Mouse (Mus musculus): ENCODE measurements around the gene Gpx1. TPM values are rescaled to one million over a fixed set of nuclear protein-coding genes. Genes with fewer than 3 reads are reported as not detected.

The Gpx1 gene
- polyA plus RNA-seq (2017; shearing (Covaris generic)): 563 TPM

DNA sequence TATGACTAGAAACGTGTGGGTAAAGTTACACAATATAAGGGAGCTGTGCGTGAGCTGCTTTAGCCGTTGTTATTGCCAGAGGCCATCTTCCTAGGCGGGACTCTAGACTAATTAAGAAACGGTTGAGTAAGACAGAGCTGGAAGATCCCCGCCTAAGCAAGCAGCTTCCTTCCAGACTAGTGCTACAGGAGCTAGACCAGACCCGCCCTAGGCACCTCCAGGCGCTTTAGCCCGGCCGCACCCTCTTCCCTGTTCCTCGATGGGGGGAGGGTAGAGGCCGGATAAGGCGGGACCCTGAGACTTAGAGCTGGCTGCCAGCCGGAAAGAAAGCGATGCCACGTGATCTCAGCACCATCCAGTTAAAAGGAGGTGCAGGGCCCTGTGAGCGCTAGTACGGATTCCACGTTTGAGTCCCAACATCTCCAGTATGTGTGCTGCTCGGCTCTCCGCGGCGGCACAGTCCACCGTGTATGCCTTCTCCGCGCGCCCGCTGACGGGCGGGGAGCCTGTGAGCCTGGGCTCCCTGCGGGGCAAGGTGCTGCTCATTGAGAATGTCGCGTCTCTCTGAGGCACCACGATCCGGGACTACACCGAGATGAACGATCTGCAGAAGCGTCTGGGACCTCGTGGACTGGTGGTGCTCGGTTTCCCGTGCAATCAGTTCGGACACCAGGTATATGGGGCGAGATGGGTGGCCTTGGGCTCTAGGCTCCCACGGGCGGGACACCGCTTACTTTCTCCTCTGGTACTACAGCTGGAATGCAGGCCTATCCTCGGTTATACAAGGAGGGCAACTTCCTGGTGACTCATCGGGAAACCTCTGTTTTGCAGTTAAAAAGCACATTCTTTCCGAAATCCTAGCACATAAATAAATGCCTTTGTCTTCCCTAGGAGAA is at the start of gene Gpx1:
Gene Gpx1, plus strand, starts transcription at position 18 of the 896 bp plus-strand sequence.

DNA sequence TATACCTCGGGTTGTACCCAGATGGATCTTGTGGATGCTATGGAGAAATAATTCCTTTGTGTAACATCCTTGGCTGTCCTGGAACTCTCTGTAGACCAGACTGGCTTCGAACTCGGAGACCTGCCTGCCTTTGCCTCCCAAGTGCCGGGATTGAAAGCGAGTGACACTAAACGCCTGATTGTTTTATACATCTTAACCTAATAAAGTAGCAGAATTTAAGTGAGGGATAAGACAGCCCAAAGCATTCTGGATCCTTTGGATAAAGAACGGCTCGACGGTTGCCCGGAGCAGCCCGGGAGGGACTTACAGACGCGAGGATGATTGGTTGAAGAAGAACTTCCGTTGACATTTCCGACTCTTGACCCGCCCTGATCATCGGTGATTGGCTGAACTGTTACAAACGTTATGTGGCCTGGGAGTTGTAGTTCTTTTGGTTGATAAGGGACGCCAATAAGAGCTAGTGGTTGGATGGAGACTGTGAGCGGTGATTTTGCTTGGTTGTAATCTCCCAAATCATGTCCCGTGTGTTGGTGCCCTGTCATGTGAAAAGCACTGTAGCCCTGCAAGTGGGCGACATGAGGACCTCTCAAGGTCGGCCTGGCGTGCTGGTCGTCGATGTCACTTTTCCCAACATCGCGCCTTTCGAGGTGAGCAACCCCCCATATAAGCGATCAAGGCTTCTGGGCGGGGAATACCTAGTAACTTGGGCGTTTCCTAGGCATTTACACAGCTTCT is 48.5 kb upstream of the Gpx1 start, which contains the start of gene Nicn1:
Gene Nicn1, plus strand, starts transcription at position 414 of the 735 bp plus-strand sequence.

DNA sequence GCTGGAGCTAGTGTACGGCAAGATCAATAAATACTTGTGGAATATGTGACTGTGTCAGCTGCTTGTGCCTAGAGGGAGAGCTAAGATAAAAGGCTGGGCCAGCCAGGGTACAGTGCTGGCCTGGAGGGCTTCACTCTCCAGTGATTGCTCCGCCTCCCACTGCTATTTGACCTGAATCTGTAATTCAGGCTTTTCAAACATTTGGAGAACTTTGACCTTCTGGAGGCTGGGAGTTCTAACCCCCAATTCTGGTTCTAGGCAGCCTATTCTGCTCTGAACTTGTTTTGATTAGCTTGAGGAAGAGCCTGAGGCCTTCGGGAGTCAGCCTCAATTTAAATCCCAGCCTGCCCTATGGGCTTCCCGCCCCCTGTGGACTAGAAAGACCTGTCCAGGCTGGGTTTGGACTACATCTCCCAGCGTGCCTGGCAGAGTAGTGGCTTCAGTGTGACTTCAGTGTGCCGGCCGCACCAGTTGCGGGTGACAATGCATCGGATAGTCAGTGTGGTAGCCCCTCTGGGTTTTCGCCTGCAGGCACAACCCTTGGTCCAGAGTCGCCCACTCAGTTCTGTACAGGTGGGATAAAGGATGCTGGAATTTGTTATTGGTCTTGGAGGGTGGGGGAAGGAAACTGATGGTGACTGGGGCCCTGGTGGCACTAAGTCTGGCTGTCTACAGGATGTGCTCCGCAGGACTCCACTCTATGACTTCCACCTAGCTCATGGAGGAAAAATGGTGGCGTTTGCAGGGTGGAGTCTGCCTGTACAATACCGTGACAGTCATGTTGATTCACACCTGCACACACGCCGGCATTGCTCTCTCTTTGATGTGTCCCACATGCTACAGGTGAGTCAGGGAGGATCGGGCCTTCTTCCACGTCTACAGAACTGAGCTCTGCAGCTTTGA is 42.0 kb upstream of the Gpx1 start, which contains the start of gene Amt:
Gene Amt, plus strand, starts transcription at position 401 of the 903 bp plus-strand sequence.

GRCm38 (mm10) chr9:108305629-108306520 is 32.8 kb upstream of the Gpx1 start, which contains the start of the genes Rhoa and Tcta:
Gene Rhoa (plus strand): TSS chr9:108306129.
Gene Tcta (minus strand): TSS chr9:108306160.

DNA sequence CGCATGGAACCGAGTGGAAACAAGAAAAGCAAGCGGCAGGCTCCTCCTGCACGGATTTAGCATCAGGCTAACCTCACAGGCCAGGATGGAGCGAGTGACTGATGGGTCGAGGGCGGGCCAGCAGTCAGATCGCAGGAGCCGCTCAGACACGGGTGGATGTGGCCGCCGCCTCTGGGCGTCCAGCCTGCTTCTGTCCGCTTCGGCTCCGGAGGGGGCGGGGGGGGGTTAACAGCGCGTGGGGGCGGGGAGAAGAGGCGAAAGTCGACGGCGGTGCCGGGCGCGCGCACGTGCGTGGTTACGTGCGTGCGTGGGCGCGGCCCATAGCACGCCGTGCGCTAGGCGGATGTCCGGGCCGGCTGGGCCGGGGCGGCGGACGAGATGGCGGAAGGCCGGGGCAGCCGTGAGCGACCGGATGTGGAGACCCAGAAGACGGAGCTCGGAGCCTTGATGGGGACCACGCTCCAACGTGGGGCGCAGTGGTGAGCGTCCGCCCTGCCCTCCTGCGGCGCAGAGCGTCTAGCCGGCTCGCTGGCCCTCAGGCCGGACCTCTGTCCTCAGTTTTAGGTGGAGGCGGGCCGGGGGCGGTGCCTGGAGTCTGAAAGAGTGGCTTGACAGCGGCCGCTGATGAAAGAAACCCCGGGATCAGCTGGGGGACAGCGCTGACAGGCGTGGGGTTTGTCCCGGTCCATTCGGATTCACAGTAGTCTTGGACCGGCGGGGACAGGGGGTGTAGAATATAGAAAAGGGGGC is 9.0 kb downstream of the Gpx1 start, which contains the start of gene Usp4:
Gene Usp4, plus strand, starts transcription at position 314 of the 750 bp plus-strand sequence.

Other genes with a start within 250 kb of the Gpx1 start
- 118 TPM for gene Apeh, start 244.3 kb upstream of the Gpx1 start, polyA plus RNA-seq (2017; shearing (Covaris generic))
- gene Bsn, start 148.5 kb upstream of the Gpx1 start, polyA plus RNA-seq (2017; shearing (Covaris generic)): 0.56 TPM
- gene Dag1, start 74.9 kb upstream of the Gpx1 start, polyA plus RNA-seq (2017; shearing (Covaris generic)): 21.4 TPM
- 2.1 TPM for gene Nicn1, start 48.5 kb upstream of the Gpx1 start, polyA plus RNA-seq (2017; shearing (Covaris generic))
- gene Amt, start 42.0 kb upstream of the Gpx1 start, polyA plus RNA-seq (2017; shearing (Covaris generic)): 0.48 TPM
- gene Rhoa, start 32.8 kb upstream of the Gpx1 start, polyA plus RNA-seq (2017; shearing (Covaris generic)): 433 TPM
- 24.7 TPM for gene Tcta, start 32.7 kb upstream of the Gpx1 start, polyA plus RNA-seq (2017; shearing (Covaris generic))
- gene Usp4, start 8.9 kb downstream of the Gpx1 start, polyA plus RNA-seq (2017; shearing (Covaris generic)): 145 TPM
- 2.2 TPM for gene 1700102P08Rik, start 53.9 kb downstream of the Gpx1 start, polyA plus RNA-seq (2017; shearing (Covaris generic))
- 0.08 TPM for gene Ccdc36, start 89.6 kb downstream of the Gpx1 start, polyA plus RNA-seq (2017; shearing (Covaris generic))
- gene BC048562, start 97.6 kb downstream of the Gpx1 start, polyA plus RNA-seq (2017; shearing (Covaris generic)): not detected
- gene Ccdc71, start 121.6 kb downstream of the Gpx1 start, polyA plus RNA-seq (2017; shearing (Covaris generic)): 45.2 TPM
- 10.2 TPM for gene Klhdc8b, start 122.7 kb downstream of the Gpx1 start, polyA plus RNA-seq (2017; shearing (Covaris generic))
- gene Lamb2, start 140.8 kb downstream of the Gpx1 start, polyA plus RNA-seq (2017; shearing (Covaris generic)): 0.48 TPM
- gene Usp19, start 151.7 kb downstream of the Gpx1 start, polyA plus RNA-seq (2017; shearing (Covaris generic)): 133 TPM
- 92.7 TPM for gene Qars, start 168.8 kb downstream of the Gpx1 start, polyA plus RNA-seq (2017; shearing (Covaris generic))
- gene Qrich1, start 177.9 kb downstream of the Gpx1 start, polyA plus RNA-seq (2017; shearing (Covaris generic)): 159 TPM
- 85.3 TPM for gene Impdh2, start 221.4 kb downstream of the Gpx1 start, polyA plus RNA-seq (2017; shearing (Covaris generic))
- gene Ndufaf3, start 228.5 kb downstream of the Gpx1 start, polyA plus RNA-seq (2017; shearing (Covaris generic)): 69.2 TPM
- 122 TPM for gene Dalrd3, start 231.0 kb downstream of the Gpx1 start, polyA plus RNA-seq (2017; shearing (Covaris generic))
- gene Wdr6, start 239.8 kb downstream of the Gpx1 start, polyA plus RNA-seq (2017; shearing (Covaris generic)): 84.4 TPM

All from CD4-positive, CD25-positive, alpha-beta regulatory T cell (primary cell).